Mouse (Mus musculus): ENCODE measurements around the gene Mgll.
A peak's percentile ranks its signal among the peaks of the same experiment; 100 is the strongest.

The Mgll gene

DNA sequence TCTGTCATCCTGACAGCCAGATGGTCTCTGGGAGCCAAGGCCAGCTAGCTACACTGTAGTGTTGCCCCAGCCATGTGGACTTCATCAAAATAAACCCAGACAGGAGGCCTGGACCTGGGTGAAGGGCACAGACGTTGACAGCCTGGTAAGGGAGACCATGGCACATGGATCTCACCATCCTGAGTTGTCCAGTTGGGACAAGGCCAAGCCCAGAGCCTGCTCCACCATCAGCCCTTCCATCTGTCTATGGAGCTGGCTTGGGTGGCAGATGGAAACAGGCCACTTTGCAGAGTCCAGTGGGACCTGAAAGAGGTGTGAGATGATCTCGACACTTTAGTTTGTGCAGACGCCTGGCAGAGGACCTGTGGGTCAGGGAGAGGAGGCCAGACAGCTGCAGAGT lies 76.5 kb downstream of the Mgll start:
- no peak for DNase-seq (ENCODE audit: low spot score in 2 of 2)

DNA sequence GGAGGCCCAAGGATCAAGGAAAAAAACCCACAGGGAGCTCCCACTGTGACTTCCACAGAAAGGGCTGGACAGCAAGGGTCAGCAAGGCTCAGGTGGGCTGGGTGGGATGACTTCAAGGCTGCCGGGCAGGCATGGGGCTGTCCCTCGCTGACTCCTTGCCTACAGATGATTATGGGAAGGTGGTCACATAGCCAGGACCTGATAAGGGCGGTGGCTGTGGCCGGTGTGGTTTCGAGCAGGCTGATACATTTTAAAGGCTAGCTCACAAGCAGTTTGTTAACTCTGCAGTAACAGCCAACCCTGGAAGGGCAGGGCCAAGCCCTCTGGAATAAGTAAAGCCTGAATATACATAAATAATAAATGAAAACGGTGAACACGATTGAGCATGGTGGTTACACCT lies 78.8 kb downstream of the Mgll start:
- no peak for DNase-seq (ENCODE audit: low spot score in 2 of 2)

DNA sequence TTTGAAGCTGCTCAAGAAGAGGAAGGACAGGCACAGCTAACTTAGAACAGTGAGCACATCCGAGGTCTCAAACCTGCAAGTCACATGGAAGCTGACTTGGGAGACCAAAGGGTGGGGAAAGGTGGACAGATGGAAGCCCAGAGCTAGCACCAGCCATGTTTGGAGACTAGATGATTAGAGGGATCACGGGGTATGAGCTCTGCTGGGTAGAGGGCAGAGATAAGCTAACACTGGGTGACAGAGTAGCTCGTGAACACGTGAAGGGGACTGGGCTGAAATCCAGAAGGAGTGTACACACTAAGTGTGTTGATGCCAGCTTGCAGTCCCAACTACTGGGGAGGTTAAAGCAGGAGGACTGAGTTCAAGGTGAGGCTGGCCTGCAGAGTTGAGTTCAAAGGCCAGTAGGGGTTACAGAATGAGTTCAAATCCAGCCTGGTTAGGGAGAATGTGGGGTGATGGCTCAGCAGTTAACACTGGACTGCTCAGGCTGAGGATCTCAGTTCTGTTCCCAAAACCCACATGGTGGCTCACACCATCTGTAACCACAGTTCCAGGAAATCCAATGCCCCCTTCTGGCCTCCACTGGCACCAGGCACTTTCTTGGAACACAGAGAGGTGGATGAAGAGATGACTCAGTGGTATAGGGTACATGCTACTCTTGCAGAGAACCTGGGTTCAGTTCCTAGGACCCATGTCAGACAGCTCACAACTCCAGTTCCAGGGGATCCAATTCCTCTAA lies 79.9 kb downstream of the Mgll start:
- DNase-seq (ENCODE audit: low spot score in 2 of 2) = no peak

DNA sequence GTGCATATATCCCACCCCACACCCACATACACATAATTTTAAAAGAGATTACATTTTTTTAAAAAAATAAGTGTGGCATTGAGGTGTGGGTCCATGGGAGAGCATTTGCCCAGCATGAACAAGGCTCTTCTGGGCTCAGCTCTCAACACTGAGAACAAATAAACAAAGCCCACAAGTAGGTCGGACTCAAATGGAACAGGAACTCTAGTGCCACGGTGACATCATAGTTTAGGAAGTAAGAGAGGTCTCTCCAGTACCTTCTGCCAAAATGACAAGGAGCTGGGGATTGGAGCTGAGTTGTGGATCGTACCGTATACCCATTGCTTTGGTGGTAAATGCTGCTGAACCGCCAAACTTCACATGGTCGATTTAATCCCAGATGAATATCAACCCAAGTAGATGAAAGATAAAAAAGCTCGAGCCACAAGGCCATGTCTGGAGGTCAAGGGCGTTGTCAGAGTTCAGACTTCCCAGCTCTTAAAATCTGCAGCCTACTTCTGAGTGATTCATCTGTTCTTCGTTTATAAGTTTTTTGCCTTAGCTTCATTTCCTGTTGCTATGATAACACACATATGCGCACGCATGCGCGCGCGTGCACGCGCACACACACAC lies 80.9 kb downstream of the Mgll start:
- DNase-seq (ENCODE audit: low spot score in 2 of 2) = no peak

DNA sequence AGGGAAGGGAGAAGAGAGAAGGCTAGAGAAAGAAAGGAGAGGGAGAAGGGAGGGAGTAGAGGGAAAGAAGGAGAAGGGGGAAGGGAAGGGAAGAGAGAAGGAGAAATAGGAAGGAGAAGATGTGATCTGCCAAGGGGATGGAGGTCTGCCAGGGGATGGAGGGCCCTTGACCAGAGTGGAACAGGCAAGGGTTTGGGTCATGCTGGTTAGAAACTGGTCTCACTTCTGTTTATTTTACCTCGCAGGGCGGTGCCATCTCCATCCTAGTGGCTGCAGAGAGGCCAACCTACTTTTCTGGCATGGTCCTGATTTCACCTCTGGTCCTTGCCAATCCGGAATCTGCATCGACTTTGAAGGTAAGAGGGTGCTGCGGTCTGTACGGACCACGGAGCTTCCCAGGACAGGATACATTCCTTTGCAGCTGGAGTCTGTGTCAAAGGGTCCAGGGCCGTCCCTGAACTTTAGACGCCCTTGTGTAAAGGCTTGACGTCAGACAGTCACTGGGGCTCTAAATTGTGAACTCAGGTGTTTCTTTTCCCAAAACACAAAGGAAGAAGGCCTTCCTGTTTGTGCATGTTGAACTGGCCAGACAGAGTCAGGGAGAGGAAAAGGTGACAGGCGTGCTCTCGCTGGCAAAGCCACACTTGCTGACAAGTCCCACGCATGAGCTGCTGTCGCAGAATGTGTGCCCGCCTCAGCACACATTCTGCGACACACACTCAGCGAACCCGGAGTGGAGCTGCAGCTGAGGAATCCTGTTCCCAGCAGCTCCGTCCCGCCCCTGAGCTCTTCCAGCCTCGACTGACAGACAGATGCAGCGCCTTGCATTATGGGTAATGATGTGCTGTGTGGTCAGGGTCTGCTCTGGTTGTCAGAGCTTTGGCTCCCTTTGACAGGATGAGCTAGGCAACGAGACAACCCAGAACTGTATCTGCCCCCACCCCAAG lies 85.2 kb downstream of the Mgll start:
- no peak for DNase-seq (ENCODE audit: low spot score in 2 of 2)

DNA sequence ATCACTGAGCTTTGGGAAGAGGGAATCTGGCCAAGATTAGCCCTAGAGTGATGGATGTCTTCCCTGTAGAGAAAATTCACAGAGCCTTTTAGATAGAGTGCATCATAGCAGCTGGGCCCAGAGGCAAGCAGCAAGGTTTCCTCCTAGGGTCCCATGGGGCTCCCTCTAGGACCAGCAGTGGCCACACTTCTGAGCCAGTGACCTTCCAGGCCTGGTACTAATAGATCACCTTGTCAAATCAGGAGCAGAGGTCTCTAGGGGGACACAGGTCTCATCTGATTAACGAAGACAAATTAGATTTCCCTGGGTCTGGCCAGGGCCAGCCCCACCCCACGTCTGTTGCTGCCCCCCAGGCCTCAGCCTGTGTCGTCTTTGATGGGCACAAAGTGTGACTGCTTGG lies 86.1 kb downstream of the Mgll start:
- DNase-seq (ENCODE audit: low spot score in 2 of 2) = no peak

DNA sequence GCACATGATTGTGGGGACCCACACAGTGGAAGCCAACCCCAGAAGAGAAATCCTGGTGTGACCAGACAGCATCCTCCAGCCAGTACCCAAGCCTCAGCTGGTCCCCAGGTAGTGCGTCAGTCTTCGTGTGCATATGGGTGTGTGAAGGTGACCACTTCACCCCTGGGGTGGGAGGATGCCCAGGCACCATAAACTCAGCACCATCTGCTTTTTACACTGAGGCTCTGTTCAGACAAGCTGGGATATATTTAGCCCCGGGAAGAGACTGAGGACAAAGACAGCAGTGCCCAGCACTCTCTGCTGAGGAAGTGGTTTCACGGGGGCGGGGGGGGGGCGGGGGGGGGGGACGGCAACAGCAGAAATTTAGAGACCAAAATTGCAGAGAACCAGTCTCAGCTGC lies 87.2 kb downstream of the Mgll start:
- no peak for DNase-seq (ENCODE audit: low spot score in 2 of 2)

DNA sequence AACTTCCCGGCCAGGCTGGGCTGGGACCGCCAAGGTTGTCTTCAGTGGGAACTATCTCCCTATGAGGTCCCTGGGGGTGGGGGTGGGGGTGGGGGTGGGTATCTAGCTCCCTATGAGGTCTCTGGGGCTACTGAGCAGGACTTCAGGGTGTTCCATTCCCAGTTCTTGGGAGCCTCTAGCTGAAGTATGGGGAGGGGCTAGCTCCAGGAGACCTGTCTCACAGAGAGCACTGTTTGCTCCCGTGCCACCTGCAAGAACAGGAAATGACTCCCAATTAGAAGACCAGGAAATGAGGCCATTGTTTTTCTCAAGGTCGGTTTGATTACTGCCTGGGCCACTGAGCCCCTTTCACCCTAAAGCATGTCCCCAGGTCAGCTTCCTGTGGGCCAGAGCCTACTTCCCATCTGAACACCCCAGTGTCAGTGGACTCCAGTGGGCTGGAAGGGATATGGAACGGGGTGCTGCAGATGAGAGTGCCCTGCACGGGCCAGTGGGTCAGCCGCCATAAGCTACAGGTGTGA lies 87.7 kb downstream of the Mgll start:
- DNase-seq (ENCODE audit: low spot score in 2 of 2) = no peak

DNA sequence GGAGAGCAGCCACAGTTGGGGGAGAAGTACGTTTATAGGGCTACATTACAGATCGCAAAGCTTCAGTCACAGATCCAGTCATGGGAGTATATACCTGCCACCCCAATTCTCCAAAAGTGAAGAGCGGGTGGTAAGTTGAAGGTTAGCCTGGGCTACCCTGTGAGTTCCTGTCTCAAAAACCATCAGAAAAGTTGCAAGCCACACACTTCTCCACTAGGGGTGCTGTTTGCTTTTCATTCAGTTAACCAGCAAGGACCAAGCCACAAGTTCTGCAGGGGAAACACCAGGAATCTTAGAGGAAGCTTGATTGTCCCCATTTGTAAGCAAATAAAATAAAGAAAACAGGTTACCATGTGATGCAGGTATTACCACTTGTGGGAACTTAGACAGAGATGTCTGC lies 88.7 kb downstream of the Mgll start:
- DNase-seq (ENCODE audit: low spot score in 2 of 2) = no peak

DNA sequence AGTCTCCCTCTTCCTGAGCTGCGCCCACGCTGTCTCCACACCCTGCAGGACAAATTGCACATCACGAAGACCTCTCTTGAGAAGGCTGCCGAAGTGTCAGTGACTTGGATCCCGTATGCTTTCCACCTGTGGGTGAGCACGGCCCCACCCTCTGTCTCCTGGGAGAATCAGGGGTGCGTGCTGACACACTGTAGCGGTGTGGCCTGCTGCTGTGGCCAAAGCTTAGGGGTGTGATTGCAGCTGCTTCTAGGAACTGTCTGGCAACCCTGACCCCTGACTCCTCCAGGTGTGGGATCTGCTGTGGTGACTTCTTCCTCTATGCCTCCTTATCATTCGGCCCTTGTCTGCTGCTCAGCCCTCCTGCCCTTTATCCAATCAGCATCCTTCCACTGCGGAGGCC lies 89.6 kb downstream of the Mgll start:
- no peak for DNase-seq (ENCODE audit: low spot score in 2 of 2)

DNA sequence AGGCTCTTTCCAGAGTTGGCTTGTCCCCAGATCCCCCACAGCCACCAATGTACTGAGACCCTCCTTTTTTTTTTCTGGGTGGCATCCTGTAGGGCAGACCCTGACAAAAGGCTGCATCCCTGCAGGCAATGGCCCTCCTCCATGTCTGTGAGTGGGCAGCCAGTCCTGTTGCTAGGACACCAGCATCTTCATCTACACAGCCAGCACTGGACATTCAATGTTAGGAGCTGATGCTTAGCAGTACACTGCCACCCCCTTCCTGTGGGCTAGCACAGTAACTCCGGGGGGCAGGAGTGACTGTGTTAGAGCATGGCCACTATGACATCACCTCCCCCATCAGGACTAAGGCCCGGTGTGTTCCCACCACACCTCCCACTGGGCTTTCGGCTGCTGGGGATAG lies 90.8 kb downstream of the Mgll start:
- no peak for DNase-seq (ENCODE audit: low spot score in 2 of 2)

DNA sequence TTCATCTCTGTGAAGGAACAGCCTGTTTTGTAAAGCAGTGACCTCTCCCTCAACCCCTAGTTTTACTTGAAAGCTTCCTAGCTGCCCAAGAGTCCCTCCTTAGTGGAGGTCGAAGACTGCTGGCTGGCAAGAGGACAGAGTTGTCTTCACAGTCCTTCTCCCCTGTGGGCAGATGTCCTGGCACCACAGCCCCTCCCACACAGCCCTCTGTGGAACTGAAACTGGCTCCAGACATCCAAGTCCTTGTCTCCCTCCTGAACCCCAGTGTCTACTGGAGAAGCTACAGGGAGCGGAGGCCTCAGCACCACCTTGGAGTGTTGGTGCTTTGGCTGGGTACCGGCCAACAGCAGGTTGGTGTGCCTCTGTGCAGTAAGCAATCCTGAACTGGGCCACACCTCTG lies 91.3 kb downstream of the Mgll start:
- no peak for DNase-seq (ENCODE audit: low spot score in 2 of 2)

DNA sequence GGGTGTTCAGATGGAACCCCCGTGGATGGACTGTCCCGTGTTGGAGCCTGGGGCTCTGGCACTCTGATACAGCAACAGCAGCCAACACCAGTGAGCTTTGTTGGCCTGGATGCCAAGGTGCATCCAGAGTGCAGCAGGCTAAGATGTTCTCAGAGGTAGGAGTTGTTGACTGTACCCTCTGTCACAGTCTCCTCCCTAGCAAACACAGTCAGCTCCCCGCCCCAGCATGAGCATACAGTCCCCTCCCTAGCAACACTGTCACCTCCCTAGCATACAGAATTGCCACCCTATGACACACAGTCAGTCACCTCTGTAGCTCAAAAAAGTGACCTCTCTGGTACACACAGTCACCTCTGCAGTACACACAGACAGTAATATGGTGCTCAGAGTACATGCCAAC lies 92.7 kb downstream of the Mgll start:
- no peak for DNase-seq (ENCODE audit: low spot score in 2 of 2)

DNA sequence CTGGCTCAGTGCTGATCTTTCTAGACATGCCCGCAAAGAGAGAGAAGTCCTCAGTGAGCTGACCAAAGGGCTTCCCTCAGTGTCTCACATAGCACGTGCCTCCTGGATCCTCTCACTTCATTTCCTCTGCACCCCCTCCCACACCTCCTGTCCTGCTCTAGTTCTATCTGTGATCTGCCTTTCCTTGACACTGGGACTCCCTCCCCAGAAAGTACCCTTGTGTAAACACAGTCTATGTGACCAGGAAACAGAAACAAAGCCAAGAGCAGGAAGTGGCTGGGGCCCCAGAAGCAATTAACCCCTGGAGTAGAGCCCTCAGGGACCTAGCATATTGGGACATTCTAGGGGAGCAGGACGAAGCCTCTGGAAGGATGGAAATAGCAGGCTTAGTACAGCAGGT lies 96.6 kb downstream of the Mgll start:
- no peak for DNase-seq (ENCODE audit: low spot score in 2 of 2)

DNA sequence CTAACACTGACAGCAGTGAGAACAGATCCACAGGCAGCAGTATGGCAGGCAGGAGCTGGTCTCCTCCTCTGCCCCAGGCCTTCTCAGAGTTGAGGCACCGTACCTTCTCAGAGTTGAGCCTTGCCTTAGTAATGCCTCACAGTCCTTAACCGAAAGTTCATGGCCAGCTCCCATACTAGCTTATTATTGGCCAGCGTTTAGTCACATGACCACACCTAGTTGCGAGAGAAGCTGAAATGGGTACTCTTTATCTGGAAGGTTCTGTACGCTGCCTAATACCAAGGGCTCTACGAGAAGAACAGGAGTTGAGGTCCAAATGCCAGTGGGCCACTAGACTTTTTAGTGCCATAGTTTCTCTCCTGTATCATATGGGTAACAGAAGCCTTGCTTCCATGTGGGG lies 97.1 kb downstream of the Mgll start:
- DNase-seq (ENCODE audit: low spot score in 2 of 2) = no peak

DNA sequence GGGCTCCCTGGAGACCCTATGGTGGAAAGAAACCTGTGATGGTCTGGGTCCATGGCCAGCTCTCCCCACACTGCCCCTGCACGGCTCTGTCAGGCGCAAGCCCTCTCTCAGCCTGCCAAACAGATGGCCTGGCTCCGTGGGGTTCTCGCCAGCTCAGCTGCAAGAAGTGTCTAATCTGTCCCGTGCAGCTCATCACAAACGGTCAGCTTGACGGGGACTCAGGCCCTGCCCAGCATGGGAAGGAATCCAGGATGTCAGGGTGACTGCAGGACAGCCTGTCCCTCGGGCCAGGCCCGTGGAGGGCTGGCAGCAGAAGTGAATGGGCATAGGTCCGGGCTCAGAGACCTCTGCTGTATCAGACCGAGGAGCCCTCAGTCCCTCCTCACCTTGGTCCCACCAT lies 97.7 kb downstream of the Mgll start:
- DNase-seq (ENCODE audit: low spot score in 2 of 2) = no peak

DNA sequence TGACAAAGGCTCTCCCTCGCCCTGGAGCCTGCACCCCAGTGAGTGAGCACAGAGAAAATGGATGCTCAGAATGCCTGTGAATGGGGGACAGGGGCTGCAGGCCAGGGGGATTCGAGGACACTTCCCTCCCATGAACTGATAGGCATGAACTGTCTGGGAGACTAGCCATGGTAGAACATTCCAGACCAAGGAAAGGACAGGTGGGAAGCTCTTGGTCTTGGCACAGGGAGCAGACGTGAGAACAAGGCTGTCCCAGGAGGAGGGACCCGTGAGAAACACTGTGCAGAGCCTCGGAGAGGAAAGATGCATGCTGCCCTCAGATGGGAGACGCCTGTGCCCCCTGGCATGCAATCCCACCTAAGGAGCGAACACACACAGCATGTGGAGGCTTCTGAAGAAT lies 100.0 kb downstream of the Mgll start:
- DNase-seq (ENCODE audit: low spot score in 2 of 2) = no peak

DNA sequence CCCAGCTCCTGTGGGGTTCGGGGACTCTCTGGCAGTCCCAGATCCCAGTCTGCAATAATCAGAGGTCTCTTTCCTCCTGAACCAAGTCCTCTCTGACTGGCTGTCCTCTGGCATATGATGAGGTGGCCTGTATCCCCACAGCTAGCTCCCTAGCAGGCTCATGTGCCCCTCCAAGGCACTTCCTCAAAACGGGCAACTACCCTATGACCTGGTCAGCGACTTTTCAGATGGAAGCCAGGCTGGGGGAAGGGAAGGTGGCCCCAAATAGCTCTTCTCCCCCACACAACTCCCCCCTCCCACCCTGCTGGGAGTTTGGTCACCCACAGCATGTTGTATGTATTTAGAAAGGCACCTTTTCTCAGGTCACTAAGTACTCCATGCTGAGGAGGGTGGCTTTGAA lies 101.9 kb downstream of the Mgll start:
- no peak for DNase-seq (ENCODE audit: low spot score in 2 of 2)

DNA sequence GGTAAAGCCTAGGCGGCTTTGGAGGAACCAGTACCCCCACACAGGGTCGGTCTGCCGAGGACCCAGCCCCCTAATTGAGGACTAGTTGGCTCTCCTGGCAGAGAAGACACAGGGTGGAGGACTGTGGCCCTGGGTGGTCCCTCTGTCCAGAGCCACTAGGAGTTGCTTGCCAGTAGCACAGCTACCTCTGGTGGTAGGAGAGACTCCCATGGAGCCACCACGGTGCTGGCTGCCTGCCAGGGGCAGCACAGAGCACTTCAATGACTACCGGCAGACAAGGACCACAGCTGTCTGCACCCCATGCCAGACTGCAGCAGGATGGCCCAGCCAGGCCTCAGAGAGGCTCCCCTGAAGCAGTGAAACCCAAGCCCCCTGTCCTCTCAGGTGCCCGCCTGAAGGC lies 102.3 kb downstream of the Mgll start:
- peak; percentile 61 to 67 for DNase-seq (ENCODE audit: low spot score in 2 of 2)

DNA sequence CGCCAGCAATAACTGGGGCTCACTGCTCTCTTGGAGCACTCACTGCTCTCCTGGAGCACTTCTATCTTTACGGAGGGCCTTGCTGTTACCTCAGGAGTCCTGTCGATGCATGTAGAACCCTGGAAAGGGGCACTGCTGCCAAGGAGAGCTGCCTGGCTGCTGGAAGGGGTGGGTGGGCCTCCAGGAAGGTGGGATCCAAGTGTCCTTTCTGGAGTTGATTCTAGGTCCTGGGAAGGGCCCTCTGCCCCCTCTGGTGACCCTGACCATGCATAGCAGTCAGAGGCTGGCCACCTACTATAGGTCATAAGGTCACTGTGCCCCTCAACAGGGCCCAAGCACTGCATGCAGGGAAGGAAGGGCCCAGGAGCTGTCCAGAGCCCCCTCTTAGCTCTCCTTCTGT lies 102.8 kb downstream of the Mgll start:
- DNase-seq (ENCODE audit: low spot score in 2 of 2) = no peak

DNA sequence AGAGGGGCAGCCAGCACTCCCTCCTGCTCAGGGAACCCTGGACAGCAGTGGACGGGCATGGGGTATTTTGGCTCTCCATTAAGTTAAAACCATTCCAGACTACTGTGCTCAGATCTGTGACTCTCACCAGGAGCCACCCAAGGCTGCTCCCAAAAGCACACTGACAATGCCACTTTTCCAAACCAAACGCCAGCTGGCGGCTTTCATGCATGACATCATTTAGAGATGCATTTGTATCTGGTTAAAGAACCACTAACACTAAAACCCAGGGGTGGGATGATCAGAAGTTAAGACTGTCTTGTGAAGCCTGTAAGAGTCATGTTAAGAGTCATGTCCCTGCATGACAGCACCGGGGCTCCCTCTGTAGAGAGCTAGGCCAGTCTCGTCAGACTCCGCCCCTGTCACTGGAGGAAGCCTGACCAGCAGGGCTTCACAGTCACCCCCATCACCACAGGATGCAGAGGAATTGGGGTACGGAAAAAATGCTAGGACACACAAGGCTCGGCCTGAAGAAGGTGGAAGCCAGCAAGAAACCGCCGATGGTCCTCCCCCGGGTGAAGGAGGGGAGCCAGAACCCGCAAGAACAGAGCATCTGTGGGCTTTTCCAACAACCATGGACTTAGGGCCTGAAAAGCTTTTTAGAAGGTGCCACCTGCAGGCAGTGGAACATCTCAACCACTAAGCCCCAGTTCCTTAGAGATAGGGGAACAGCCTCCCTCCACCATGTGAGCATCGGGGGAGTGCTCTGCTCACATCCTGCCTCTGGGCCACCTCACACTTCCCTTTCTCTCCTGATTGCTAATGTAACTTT lies 103.4 kb downstream of the Mgll start:
- DNase-seq (ENCODE audit: low spot score in 2 of 2) = no peak
